In the genomic region with DNA sequence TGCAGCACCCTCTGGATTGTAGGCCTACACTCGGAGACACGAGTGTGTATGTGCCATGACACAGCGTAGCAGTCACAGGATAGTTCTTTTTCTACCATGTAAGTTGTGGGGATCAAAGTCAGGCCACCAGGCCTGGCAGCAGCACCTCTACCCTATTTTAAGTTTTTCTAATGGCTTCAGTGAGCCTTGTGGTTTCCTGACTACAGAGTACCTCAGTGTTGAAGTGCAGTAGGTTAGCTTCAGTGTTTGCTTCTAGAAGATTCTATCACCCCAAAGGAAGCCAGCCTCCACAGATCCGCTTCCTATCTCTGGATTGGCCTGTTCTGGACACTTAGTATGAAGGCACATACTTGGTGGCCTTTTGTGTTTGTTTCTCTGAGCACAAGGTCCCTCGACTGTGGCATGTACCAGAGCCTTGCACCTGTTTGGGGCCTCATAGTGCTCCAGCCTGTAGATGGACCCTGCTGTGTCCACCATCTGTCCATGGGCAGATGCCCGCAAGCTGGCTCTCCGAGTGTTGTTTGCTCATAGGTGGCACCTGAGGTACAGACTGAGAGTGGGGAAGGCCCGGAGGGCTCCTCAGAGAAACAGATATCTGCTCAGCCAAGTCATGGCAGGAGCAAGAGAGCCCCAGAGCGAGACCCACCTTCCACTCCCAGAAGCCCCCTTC, we compare ENCODE assay signal across 12 mouse cellular contexts. TPM values are rescaled to one million over a fixed set of nuclear protein-coding genes. Genes with fewer than 3 reads are reported as not detected.
A peak's percentile ranks its signal among the peaks of the same experiment; 100 is the strongest.
DNase-seq lines count a peak whose midpoint lies in the region; ATAC-seq and TF ChIP-seq lines count a peak whose summit lies in the region.
"Had no signal": no experiment of that assay in that cellular context is flagged by ENCODE, and none has a peak within 500 bp of the region (broad histone marks: within the 10 kb centered on the region; RNA-seq: fewer than 3 reads in every experiment).

No protein-coding gene starts in this region.

- no peak for ATAC-seq in liver, embryonic 11.5 days (replicated peaks; ENCODE audit: low FRiP score)
- ATAC-seq in liver, embryonic 15.5 days (ENCODE audit: insufficient read depth), result no peak
- ATAC-seq: intestine, embryonic 16.5 days had no signal

- 0 out of 2 replicates have a peak overlapping the region, but pooled peaks have one; percentile 5 for H3K4me3 ChIP-seq in liver, embryonic 11.5 days (ENCODE audit: low read depth, low read length)
- H3K4me3 ChIP-seq in CH12.LX (replicated peaks in 1 of 3; ENCODE audit: low read depth in 2 of 3, low read length in 2 of 3, poor library complexity in 1 of 3), result no peak overlapping the region
- H3K4me3 ChIP-seq in liver, embryonic 15.5 days (replicated peaks), result no peak overlapping the region
- H3K4me3 ChIP-seq: heart, embryonic 10.5 days; midbrain, embryonic 12.5 days had no signal

- TF ChIP-seq RAD21 in CH12.LX (IDR thresholded peaks at IDR 0.05; ENCODE audit: low read depth, low read length), result no peak

- dilution Hi-C loops in CH12.LX (cut with MboI; ENCODE audit: extremely low pct_ligation_motif_present, extremely low pct_unique_long_range_greater_than_20kb, low sequenced_read_pairs), result no loop called here

- no peak overlapping the region for H3K27ac ChIP-seq in liver, embryonic 11.5 days (ENCODE audit: low read depth, low read length)
- H3K27ac ChIP-seq in CH12.LX (ENCODE audit: insufficient read depth, low read depth), result peak overlapping the region; percentile 8; the same call in 1 of the 2 replicates
- H3K27ac ChIP-seq in liver, embryonic 15.5 days (replicated peaks), result peak overlapping the region; percentile 45; the same call in 1 of the 2 replicates
- H3K27ac ChIP-seq: heart, embryonic 10.5 days; midbrain, embryonic 12.5 days had no signal

- intact Hi-C loops in left cerebral cortex, postnatal 36 days (cut with DNase I), result loop anchor here (5.0 kb wide), 1 partner anchor 77 kb away; no protein-coding TSS in a partner anchor

- 86% methylated on average over 9 of the region's 9 CpGs for WGBS in liver, embryonic 11.5 days
- whole genome bisulfite sequencing in liver, embryonic 15.5 days (ENCODE audit: insufficient replicate concordance), result 76% methylated on average over 9 of the region's 9 CpGs

- no peak for TF ChIP-seq POLR2A in CH12.LX (IDR thresholded peaks at IDR 0.05; ENCODE audit: low read depth, low read length)

- no peak for TF ChIP-seq EP300 in CH12.LX (IDR thresholded peaks at IDR 0.05; ENCODE audit: low read length)

- H3K9me3 ChIP-seq in liver, embryonic 11.5 days (ENCODE audit: control insufficient read depth, low read length), result no peaks in the 10 kb centered on the region
- no peaks in the 10 kb centered on the region for H3K9me3 ChIP-seq in CH12.LX (replicated peaks; ENCODE audit: low read length)
- H3K9me3 ChIP-seq in liver, embryonic 15.5 days (replicated peaks), result no peaks in the 10 kb centered on the region
- H3K9me3 ChIP-seq: heart, embryonic 10.5 days; midbrain, embryonic 12.5 days had no signal

- TF ChIP-seq CTCF in CH12.LX (conservative IDR thresholded peaks at IDR 0.05 in 1 of 2, IDR thresholded peaks at IDR 0.05 in 1 of 2; ENCODE audit: low read depth in 2 of 2, low read length in 2 of 2), result no peak

- no peak for DNase-seq in liver, embryonic 11.5 days (ENCODE audit: low spot score)
- DNase-seq in liver, result no peak
- no peak for DNase-seq in CH12.LX (ENCODE audit: extremely low read depth)
- peak; percentile 94 for DNase-seq in cerebellum, adult 9-11 months
- no peak for DNase-seq in right cerebral cortex, postnatal 4 days
- no peak for DNase-seq in left cerebral cortex, postnatal 36 days (ENCODE audit: low spot score in 2 of 2)
- no peak for DNase-seq in adrenal gland, adult 2 months

- peaks cover 14% of the 10 kb centered on the region for H3K79me2 ChIP-seq in CH12.LX (replicated peaks; ENCODE audit: control insufficient read depth, extremely low read depth, insufficient read depth, poor library complexity, severe bottlenecking)

- peaks cover 54% of the 10 kb centered on the region for H3K36me3 ChIP-seq in liver, embryonic 11.5 days (ENCODE audit: control insufficient read depth, insufficient read depth, low read length)
- peaks cover 70 to 90% of the 10 kb centered on the region in 2 experiments for H3K36me3 ChIP-seq in CH12.LX (replicated peaks in 1 of 2; ENCODE audit: control insufficient read depth in 1 of 2, insufficient read depth in 1 of 2, low read length in 1 of 2)
- peaks cover 89% of the 10 kb centered on the region for H3K36me3 ChIP-seq in liver, embryonic 15.5 days (replicated peaks)

- in situ Hi-C loops in CH12.LX (cut with MboI; ENCODE audit: low pct_ligation_motif_present, low pct_unique_long_range_greater_than_20kb, low sequenced_read_pairs), result loop anchor here (5.0 kb wide), 1 partner anchor 72 kb away; no protein-coding TSS in a partner anchor

- peaks cover 5% of the 10 kb centered on the region; the same call in 1 of the 2 replicates for H3K4me1 ChIP-seq in liver, embryonic 11.5 days (replicated peaks; ENCODE audit: control insufficient read depth, insufficient read depth, low read length)
- H3K4me1 ChIP-seq in CH12.LX (ENCODE audit: control insufficient read depth in 1 of 2, insufficient read depth in 2 of 2), result peaks cover 15 to 60% of the 10 kb centered on the region in 2 experiments
- H3K4me1 ChIP-seq in liver, embryonic 15.5 days (replicated peaks), result peaks cover 50% of the 10 kb centered on the region
- H3K4me1 ChIP-seq: midbrain, embryonic 12.5 days had no signal

- H3K9ac ChIP-seq in liver, embryonic 11.5 days (ENCODE audit: low read depth, low read length), result no peak overlapping the region; the same call in 1 of the 2 replicates
- H3K9ac ChIP-seq in CH12.LX (ENCODE audit: insufficient read depth, low read depth), result no peak overlapping the region
- no peak overlapping the region for H3K9ac ChIP-seq in liver, embryonic 15.5 days
- H3K9ac ChIP-seq: forebrain, postnatal 0 days; midbrain, embryonic 12.5 days had no signal

- no peak overlapping the region for H3K4me2 ChIP-seq in liver, embryonic 11.5 days
- no peak overlapping the region for H3K4me2 ChIP-seq in CH12.LX (ENCODE audit: insufficient read depth, low read depth, poor library complexity, severe bottlenecking)
- H3K4me2 ChIP-seq in liver, embryonic 15.5 days, result no peak overlapping the region
- H3K4me2 ChIP-seq: midbrain, embryonic 12.5 days had no signal

- no peaks in the 10 kb centered on the region for H3K27me3 ChIP-seq in liver, embryonic 11.5 days (replicated peaks; ENCODE audit: control insufficient read depth, insufficient read depth, low read length)
- H3K27me3 ChIP-seq in CH12.LX (replicated peaks), result no peaks in the 10 kb centered on the region
- H3K27me3 ChIP-seq in liver, embryonic 15.5 days, result no peaks in the 10 kb centered on the region
- H3K27me3 ChIP-seq: midbrain, embryonic 12.5 days had no signal

TF ChIP-seq in CH12.LX, 34 proteins besides CTCF, POLR2A, EP300 and RAD21 (continues in another document):
- TF ChIP-seq USF2 (conservative IDR thresholded peaks at IDR 0.05; ENCODE audit: low read depth, low read length) (no peak), NRF1 (IDR thresholded peaks at IDR 0.05; ENCODE audit: low read depth, low read length) (no peak), MYC (IDR thresholded peaks at IDR 0.05; ENCODE audit: low read depth, low read length) (no peak)

RNA-seq across cellular contexts. Expression of a gene that starts 4.4 kb away (rescaled TPM):
- polyA plus RNA-seq in liver, embryonic 11.5 days (2014; fragmentation: Nextera tagmentation; extraction: Ambion mirVana), result 3.6 TPM in 2 replicates
- total RNA-seq in CH12.LX (2012; rRNA removed) (1.8 and 2.2 TPM in 2 replicates), CH12.LX (2014; rRNA removed) (0.20 and 0.28 TPM in 2 replicates)
- 0.97 and 1.1 TPM in 2 replicates for polyA plus RNA-seq in CH12.LX (2012; ENCODE audit: insufficient read length, low read depth)
- polyA plus RNA-seq in liver, embryonic 15.5 days (2015; fragmentation: Nextera tagmentation; extraction: Ambion mirVana), result 1.5 TPM in 2 replicates
- total RNA-seq in left cerebral cortex, postnatal 36 days (2021), result 1 to 10 TPM; 2.6 to 3.6 TPM
- 1 to 10 TPM; 1.3 to 1.4 TPM for total RNA-seq in adrenal gland, adult 2 months (2021)
- polyA plus RNA-seq in adrenal gland, adult 2 months (2012; rRNA removed), result 2.2 and 2.3 TPM in 2 replicates

RNA-seq across cellular contexts. Expression of a gene that starts 7.6 kb away (rescaled TPM):
- polyA plus RNA-seq in liver, embryonic 11.5 days (2014; fragmentation: Nextera tagmentation; extraction: Ambion mirVana), result 9.7 TPM in 2 replicates
- total RNA-seq in CH12.LX (2012; rRNA removed) (5.0 and 8.0 TPM in 2 replicates), CH12.LX (2014; rRNA removed) (5.8 and 6.6 TPM in 2 replicates)
- 6.3 and 6.7 TPM in 2 replicates for polyA plus RNA-seq in CH12.LX (2012; ENCODE audit: insufficient read length, low read depth)
- polyA plus RNA-seq in liver, embryonic 15.5 days (2015; fragmentation: Nextera tagmentation; extraction: Ambion mirVana), result 4.8 and 5.8 TPM in 2 replicates
- total RNA-seq in left cerebral cortex, postnatal 36 days (2021), result 1 to 10 TPM; 1.7 to 4.0 TPM
- total RNA-seq in adrenal gland, adult 2 months (2021), result 1 to 10 TPM; 2.0 to 4.0 TPM
- 31.5 and 33.0 TPM in 2 replicates for polyA plus RNA-seq in adrenal gland, adult 2 months (2012; rRNA removed)

RNA-seq across cellular contexts. Expression of a gene that starts 7.6 kb away (rescaled TPM):
- 93.9 and 94.3 TPM in 2 replicates for polyA plus RNA-seq in liver, embryonic 11.5 days (2014; fragmentation: Nextera tagmentation; extraction: Ambion mirVana)
- total RNA-seq in CH12.LX (2012; rRNA removed), result 33.2 and 33.9 TPM in 2 replicates
- 17.8 and 18.5 TPM in 2 replicates for total RNA-seq in CH12.LX (2014; rRNA removed)
- 81.2 and 89.9 TPM in 2 replicates for polyA plus RNA-seq in CH12.LX (2012; ENCODE audit: insufficient read length, low read depth)
- 41.9 and 45.3 TPM in 2 replicates for polyA plus RNA-seq in liver, embryonic 15.5 days (2015; fragmentation: Nextera tagmentation; extraction: Ambion mirVana)
- total RNA-seq in left cerebral cortex, postnatal 36 days (2021), result 10 to 100 TPM; 40.1 to 45.1 TPM
- 10 to 100 TPM; 55.9 to 68.7 TPM for total RNA-seq in adrenal gland, adult 2 months (2021)
- 161 and 190 TPM in 2 replicates for polyA plus RNA-seq in adrenal gland, adult 2 months (2012; rRNA removed)

RNA-seq across cellular contexts. Expression of a gene that starts 12.4 kb away (rescaled TPM):
- 92.3 and 96.1 TPM in 2 replicates for polyA plus RNA-seq in liver, embryonic 11.5 days (2014; fragmentation: Nextera tagmentation; extraction: Ambion mirVana)
- total RNA-seq in CH12.LX (2012; rRNA removed), result 44.1 and 50.3 TPM in 2 replicates
- 44.3 and 50.1 TPM in 2 replicates for total RNA-seq in CH12.LX (2014; rRNA removed)
- polyA plus RNA-seq in CH12.LX (2012; ENCODE audit: insufficient read length, low read depth), result 55.9 and 59.0 TPM in 2 replicates
- 49.7 and 60.4 TPM in 2 replicates for polyA plus RNA-seq in liver, embryonic 15.5 days (2015; fragmentation: Nextera tagmentation; extraction: Ambion mirVana)
- 100 to 1,000 TPM; 208 to 256 TPM for total RNA-seq in left cerebral cortex, postnatal 36 days (2021)
- total RNA-seq in adrenal gland, adult 2 months (2021), result 100 to 1,000 TPM; 110 to 133 TPM
- polyA plus RNA-seq in adrenal gland, adult 2 months (2012; rRNA removed), result 241 and 255 TPM in 2 replicates

RNA-seq across cellular contexts. Expression of a gene that starts 20.1 kb away (rescaled TPM):
- polyA plus RNA-seq in liver, embryonic 11.5 days (2014; fragmentation: Nextera tagmentation; extraction: Ambion mirVana), result 89.7 and 96.5 TPM in 2 replicates
- total RNA-seq in CH12.LX (2012; rRNA removed) (49.1 and 52.8 TPM in 2 replicates), CH12.LX (2014; rRNA removed) (28.0 and 37.2 TPM in 2 replicates)
- 44.6 and 48.0 TPM in 2 replicates for polyA plus RNA-seq in CH12.LX (2012; ENCODE audit: insufficient read length, low read depth)
- 50.8 and 62.8 TPM in 2 replicates for polyA plus RNA-seq in liver, embryonic 15.5 days (2015; fragmentation: Nextera tagmentation; extraction: Ambion mirVana)
- 100 to 1,000 TPM; 181 to 238 TPM for total RNA-seq in left cerebral cortex, postnatal 36 days (2021)
- 100 to 1,000 TPM in 1 of 2 experiments, 10 to 100 TPM in 1; 86.5 to 104 TPM for total RNA-seq in adrenal gland, adult 2 months (2021)
- polyA plus RNA-seq in adrenal gland, adult 2 months (2012; rRNA removed), result 613 and 625 TPM in 2 replicates
